Mouse (Mus musculus): Measurements from ENCODE around the gene Serpina11. TPM values are rescaled to one million over a fixed set of nuclear protein-coding genes. Genes with fewer than 3 reads are reported as not detected.

Gene Serpina11
- total and polyA plus RNA-seq, 3 experiments, result 0.27 to 0.50 (median 0.34) TPM

DNA sequence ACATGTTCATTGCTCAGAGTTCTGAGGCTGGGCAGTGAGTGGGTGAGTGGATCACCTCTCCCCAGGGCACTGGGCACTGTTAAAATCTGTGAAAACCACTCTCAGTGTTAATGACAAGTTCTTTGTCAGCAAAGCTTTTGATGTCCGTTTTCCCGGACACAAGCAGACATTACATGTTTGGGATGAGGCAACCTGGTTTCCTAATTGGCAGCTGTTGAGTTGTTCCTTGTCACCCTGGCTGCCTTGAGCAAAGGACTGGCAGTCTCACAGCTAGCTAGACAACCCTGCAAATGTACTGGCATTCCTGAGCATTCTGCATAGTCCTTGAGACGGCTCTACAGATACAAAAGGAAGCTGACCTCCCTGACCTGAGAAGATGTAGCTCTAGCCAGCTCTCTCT lies 12.7 kb downstream of the Serpina11 start:
- Histone ChIP-seq H3K9ac (ENCODE audit: insufficient read depth, low read depth) (no peak overlapping the region), H3K27me3 (replicated peaks) (peaks cover 61% of the 10 kb centered on the region), H3K36me3 (replicated peaks in 1 of 2; ENCODE audit: control insufficient read depth in 1 of 2, insufficient read depth in 1 of 2, low read length in 1 of 2) (no peaks in the 10 kb centered on the region), H3K27ac (ENCODE audit: insufficient read depth, low read depth) (no peak overlapping the region), H3K9me3 (replicated peaks; ENCODE audit: low read length) (no peaks in the 10 kb centered on the region), H3K4me3 (replicated peaks in 1 of 3; ENCODE audit: low read depth in 2 of 3, low read length in 2 of 3, poor library complexity in 1 of 3) (no peak overlapping the region), H3K79me2 (replicated peaks; ENCODE audit: control insufficient read depth, extremely low read depth, insufficient read depth, poor library complexity, severe bottlenecking) (no peaks in the 10 kb centered on the region), H3K4me2 (ENCODE audit: insufficient read depth, low read depth, poor library complexity, severe bottlenecking) (no peak overlapping the region), H3K4me1 (ENCODE audit: control insufficient read depth in 1 of 2, insufficient read depth in 2 of 2) (no peaks in the 10 kb centered on the region)
- TF ChIP-seq MXI1 (IDR thresholded peaks at IDR 0.05; ENCODE audit: low read depth, low read length) (no peak), NELFE (IDR thresholded peaks at IDR 0.05; ENCODE audit: low read depth, low read length) (no peak), MYC (IDR thresholded peaks at IDR 0.05; ENCODE audit: low read depth, low read length) (no peak), MAZ (IDR thresholded peaks at IDR 0.05; ENCODE audit: low read depth, low read length) (no peak), ETS1 (conservative IDR thresholded peaks at IDR 0.05; ENCODE audit: low read depth, low read length) (no peak), KAT2A (IDR thresholded peaks at IDR 0.05; ENCODE audit: insufficient replicate concordance, low read length) (no peak), CTCF (conservative IDR thresholded peaks at IDR 0.05 in 1 of 2, IDR thresholded peaks at IDR 0.05 in 1 of 2; ENCODE audit: low read depth in 2 of 2, low read length in 2 of 2) (no peak), POLR2AphosphoS2 (IDR thresholded peaks at IDR 0.05; ENCODE audit: low read depth, low read length) (no peak), USF2 (conservative IDR thresholded peaks at IDR 0.05; ENCODE audit: low read depth, low read length) (no peak), RAD21 (IDR thresholded peaks at IDR 0.05; ENCODE audit: low read depth, low read length) (no peak), GABPA (IDR thresholded peaks at IDR 0.05; ENCODE audit: insufficient replicate concordance, low read depth, low read length) (no peak), ZC3H11A (IDR thresholded peaks at IDR 0.05; ENCODE audit: low read depth, low read length) (no peak), ELF1 (IDR thresholded peaks at IDR 0.05; ENCODE audit: low read depth, low read length) (no peak), CHD2 (IDR thresholded peaks at IDR 0.05; ENCODE audit: low read length) (no peak), E2F4 (IDR thresholded peaks at IDR 0.05; ENCODE audit: insufficient replicate concordance, low read depth, low read length) (no peak), USF1 (IDR thresholded peaks at IDR 0.05; ENCODE audit: low read depth, low read length) (no peak), JUN (IDR thresholded peaks at IDR 0.05; ENCODE audit: insufficient read depth, low read depth, low read length) (no peak), MAFK (IDR thresholded peaks at IDR 0.05; ENCODE audit: insufficient replicate concordance, low read length) (no peak), SMC3 (IDR thresholded peaks at IDR 0.05; ENCODE audit: low read depth, low read length) (no peak), ZMIZ1 (IDR thresholded peaks at IDR 0.05; ENCODE audit: low read depth, low read length) (no peak)
- in situ Hi-C loops (cut with MboI; ENCODE audit: low pct_ligation_motif_present, low pct_unique_long_range_greater_than_20kb, low sequenced_read_pairs), result no loop called here
- dilution Hi-C loops (cut with MboI; ENCODE audit: extremely low pct_ligation_motif_present, extremely low pct_unique_long_range_greater_than_20kb, low sequenced_read_pairs), result no loop called here
- DNase-seq (ENCODE audit: extremely low read depth), result no peak

DNA sequence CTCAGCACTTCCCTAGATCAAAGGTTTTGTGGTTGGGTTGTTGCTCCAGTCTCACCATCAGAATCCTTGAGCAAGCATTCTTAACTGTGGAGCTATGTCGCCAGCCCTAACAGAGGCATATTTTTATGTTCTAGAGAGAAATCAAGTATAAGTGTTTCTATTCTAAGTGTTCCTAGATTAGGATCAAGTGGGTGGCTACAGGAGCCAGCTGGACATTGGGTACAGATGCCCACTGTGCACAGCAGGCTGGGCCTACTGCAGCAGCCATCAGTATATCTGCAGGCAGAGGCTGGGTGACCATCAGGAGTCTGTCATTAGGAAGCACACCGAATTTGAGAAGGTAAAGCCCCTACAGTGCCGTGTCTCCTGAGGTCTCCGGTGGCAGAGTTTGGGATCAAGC lies 18.7 kb downstream of the Serpina11 start:
- Histone ChIP-seq H3K79me2 (replicated peaks; ENCODE audit: control insufficient read depth, extremely low read depth, insufficient read depth, poor library complexity, severe bottlenecking) (no peaks in the 10 kb centered on the region), H3K4me3 (replicated peaks in 1 of 3; ENCODE audit: low read depth in 2 of 3, low read length in 2 of 3, poor library complexity in 1 of 3) (no peak overlapping the region), H3K9ac (ENCODE audit: insufficient read depth, low read depth) (no peak overlapping the region), H3K4me1 (ENCODE audit: control insufficient read depth in 1 of 2, insufficient read depth in 2 of 2) (no peaks in the 10 kb centered on the region), H3K9me3 (replicated peaks; ENCODE audit: low read length) (no peaks in the 10 kb centered on the region), H3K27ac (ENCODE audit: insufficient read depth, low read depth) (no peak overlapping the region), H3K36me3 (replicated peaks in 1 of 2; ENCODE audit: control insufficient read depth in 1 of 2, insufficient read depth in 1 of 2, low read length in 1 of 2) (no peaks in the 10 kb centered on the region), H3K27me3 (replicated peaks) (peaks cover 65% of the 10 kb centered on the region), H3K4me2 (ENCODE audit: insufficient read depth, low read depth, poor library complexity, severe bottlenecking) (no peak overlapping the region)
- DNase-seq (ENCODE audit: extremely low read depth), result no peak
- in situ Hi-C loops (cut with MboI; ENCODE audit: low pct_ligation_motif_present, low pct_unique_long_range_greater_than_20kb, low sequenced_read_pairs) (no loop called here), dilution Hi-C loops (cut with MboI; ENCODE audit: extremely low pct_ligation_motif_present, extremely low pct_unique_long_range_greater_than_20kb, low sequenced_read_pairs) (no loop called here)
- TF ChIP-seq MYC (IDR thresholded peaks at IDR 0.05; ENCODE audit: low read depth, low read length), result no peak
- no peak for TF ChIP-seq ELF1 (IDR thresholded peaks at IDR 0.05; ENCODE audit: low read depth, low read length)
- no peak for TF ChIP-seq UBTF (IDR thresholded peaks at IDR 0.05; ENCODE audit: low read depth, low read length)
- no peak for TF ChIP-seq GABPA (IDR thresholded peaks at IDR 0.05; ENCODE audit: insufficient replicate concordance, low read depth, low read length)
- TF ChIP-seq JUND (conservative IDR thresholded peaks at IDR 0.05; ENCODE audit: low read depth, low read length), result no peak
- no peak for TF ChIP-seq ETS1 (conservative IDR thresholded peaks at IDR 0.05; ENCODE audit: low read depth, low read length)
- TF ChIP-seq E2F4 (IDR thresholded peaks at IDR 0.05; ENCODE audit: insufficient replicate concordance, low read depth, low read length), result no peak

Measured in CH12.LX (cell line).